Mouse (Mus musculus): Measurements from ENCODE around the gene Fam78b. TPM values are rescaled to one million over a fixed set of nuclear protein-coding genes. Genes with fewer than 3 reads are reported as not detected.

Gene Fam78b
- polyA plus RNA-seq, 1 experiment, result 0.84 TPM

- Histone ChIP-seq H3K4me3 (ENCODE audit: low read depth, low read length) (no peak overlapping the region), H3K27ac (ENCODE audit: insufficient read depth, low read length) (no peak overlapping the region), H3K4me1 (ENCODE audit: control insufficient read depth, insufficient read depth, low read length) (no peaks in the 10 kb centered on the region), H3K36me3 (ENCODE audit: control insufficient read depth, insufficient read depth, low read length, poor library complexity, severe bottlenecking) (no peaks in the 10 kb centered on the region), H3K9ac (ENCODE audit: low read depth, poor library complexity, severe bottlenecking) (no peak overlapping the region), H3K27me3 (ENCODE audit: control insufficient read depth, insufficient read depth, low read length, poor library complexity, severe bottlenecking) (no peaks in the 10 kb centered on the region), H3K9me3 (replicated peaks; ENCODE audit: control insufficient read depth, insufficient read depth, low read length, poor library complexity, severe bottlenecking) (no peaks in the 10 kb centered on the region)
- no peak for TF ChIP-seq CTCF (IDR thresholded peaks at IDR 0.05; ENCODE audit: low read depth, low read length)
- TF ChIP-seq EP300 (IDR thresholded peaks at IDR 0.05; ENCODE audit: insufficient read depth, low read depth, low read length), result no peak
- TF ChIP-seq POLR2A (IDR thresholded peaks at IDR 0.05; ENCODE audit: insufficient read depth, low read length), result no peak
Observed at GRCm38 (mm10) chr1:167116733-167117132, 115.5 kb downstream of the Fam78b start.

- Histone ChIP-seq H3K36me3 (ENCODE audit: control insufficient read depth, insufficient read depth, low read length, poor library complexity, severe bottlenecking) (no peaks in the 10 kb centered on the region), H3K4me3 (ENCODE audit: low read depth, low read length) (no peak overlapping the region), H3K27ac (ENCODE audit: insufficient read depth, low read length) (no peak overlapping the region), H3K9ac (ENCODE audit: low read depth, poor library complexity, severe bottlenecking) (no peak overlapping the region), H3K27me3 (ENCODE audit: control insufficient read depth, insufficient read depth, low read length, poor library complexity, severe bottlenecking) (no peaks in the 10 kb centered on the region), H3K9me3 (replicated peaks; ENCODE audit: control insufficient read depth, insufficient read depth, low read length, poor library complexity, severe bottlenecking) (no peaks in the 10 kb centered on the region), H3K4me1 (ENCODE audit: control insufficient read depth, insufficient read depth, low read length) (no peaks in the 10 kb centered on the region)
- no peak for TF ChIP-seq CTCF (IDR thresholded peaks at IDR 0.05; ENCODE audit: low read depth, low read length)
- TF ChIP-seq POLR2A (IDR thresholded peaks at IDR 0.05; ENCODE audit: insufficient read depth, low read length), result no peak
- TF ChIP-seq EP300 (IDR thresholded peaks at IDR 0.05; ENCODE audit: insufficient read depth, low read depth, low read length), result no peak
Observed at GRCm38 (mm10) chr1:167118971-167119370, 117.8 kb downstream of the Fam78b start.

- no peaks in the 10 kb centered on the region for H3K36me3 ChIP-seq (ENCODE audit: control insufficient read depth, insufficient read depth, low read length, poor library complexity, severe bottlenecking)
- H3K9me3 ChIP-seq (replicated peaks; ENCODE audit: control insufficient read depth, insufficient read depth, low read length, poor library complexity, severe bottlenecking), result no peaks in the 10 kb centered on the region
- no peak overlapping the region for H3K4me3 ChIP-seq (ENCODE audit: low read depth, low read length)
- no peak overlapping the region for H3K9ac ChIP-seq (ENCODE audit: low read depth, poor library complexity, severe bottlenecking)
- H3K4me1 ChIP-seq (ENCODE audit: control insufficient read depth, insufficient read depth, low read length), result no peaks in the 10 kb centered on the region
- no peak for TF ChIP-seq CTCF (IDR thresholded peaks at IDR 0.05; ENCODE audit: low read depth, low read length)
- TF ChIP-seq POLR2A (IDR thresholded peaks at IDR 0.05; ENCODE audit: insufficient read depth, low read length), result no peak
- no peak for TF ChIP-seq EP300 (IDR thresholded peaks at IDR 0.05; ENCODE audit: insufficient read depth, low read depth, low read length)
- no peaks in the 10 kb centered on the region for H3K27me3 ChIP-seq (ENCODE audit: control insufficient read depth, insufficient read depth, low read length, poor library complexity, severe bottlenecking)
- H3K27ac ChIP-seq (ENCODE audit: insufficient read depth, low read length), result no peak overlapping the region
Observed at GRCm38 (mm10) chr1:167119439-167119838, 118.2 kb downstream of the Fam78b start.

GRCm38 (mm10) chr1:167122436-167122835 lies 121.2 kb downstream of the Fam78b start:
- Histone ChIP-seq H3K9ac (ENCODE audit: low read depth, poor library complexity, severe bottlenecking) (no peak overlapping the region), H3K4me1 (ENCODE audit: control insufficient read depth, insufficient read depth, low read length) (no peaks in the 10 kb centered on the region), H3K4me3 (ENCODE audit: low read depth, low read length) (no peak overlapping the region), H3K27ac (ENCODE audit: insufficient read depth, low read length) (no peak overlapping the region), H3K9me3 (replicated peaks; ENCODE audit: control insufficient read depth, insufficient read depth, low read length, poor library complexity, severe bottlenecking) (no peaks in the 10 kb centered on the region), H3K27me3 (ENCODE audit: control insufficient read depth, insufficient read depth, low read length, poor library complexity, severe bottlenecking) (no peaks in the 10 kb centered on the region), H3K36me3 (ENCODE audit: control insufficient read depth, insufficient read depth, low read length, poor library complexity, severe bottlenecking) (no peaks in the 10 kb centered on the region)
- TF ChIP-seq POLR2A (IDR thresholded peaks at IDR 0.05; ENCODE audit: insufficient read depth, low read length), result no peak
- no peak for TF ChIP-seq EP300 (IDR thresholded peaks at IDR 0.05; ENCODE audit: insufficient read depth, low read depth, low read length)
- TF ChIP-seq CTCF (IDR thresholded peaks at IDR 0.05; ENCODE audit: low read depth, low read length), result no peak

- Histone ChIP-seq H3K27me3 (ENCODE audit: control insufficient read depth, insufficient read depth, low read length, poor library complexity, severe bottlenecking) (no peaks in the 10 kb centered on the region), H3K9ac (ENCODE audit: low read depth, poor library complexity, severe bottlenecking) (no peak overlapping the region), H3K4me3 (ENCODE audit: low read depth, low read length) (no peak overlapping the region), H3K27ac (ENCODE audit: insufficient read depth, low read length) (no peak overlapping the region), H3K9me3 (replicated peaks; ENCODE audit: control insufficient read depth, insufficient read depth, low read length, poor library complexity, severe bottlenecking) (no peaks in the 10 kb centered on the region), H3K36me3 (ENCODE audit: control insufficient read depth, insufficient read depth, low read length, poor library complexity, severe bottlenecking) (no peaks in the 10 kb centered on the region), H3K4me1 (ENCODE audit: control insufficient read depth, insufficient read depth, low read length) (no peaks in the 10 kb centered on the region)
- TF ChIP-seq POLR2A (IDR thresholded peaks at IDR 0.05; ENCODE audit: insufficient read depth, low read length) (no peak), CTCF (IDR thresholded peaks at IDR 0.05; ENCODE audit: low read depth, low read length) (no peak), EP300 (IDR thresholded peaks at IDR 0.05; ENCODE audit: insufficient read depth, low read depth, low read length) (no peak)
Observed at GRCm38 (mm10) chr1:167123551-167123950, 122.3 kb downstream of the Fam78b start.

GRCm38 (mm10) chr1:167125870-167126269 lies 124.7 kb downstream of the Fam78b start:
- TF ChIP-seq POLR2A (IDR thresholded peaks at IDR 0.05; ENCODE audit: insufficient read depth, low read length) (no peak), EP300 (IDR thresholded peaks at IDR 0.05; ENCODE audit: insufficient read depth, low read depth, low read length) (no peak), CTCF (IDR thresholded peaks at IDR 0.05; ENCODE audit: low read depth, low read length) (no peak)

More at GRCm38 (mm10) chr1:167125870-167126269, 124.7 kb downstream of the Fam78b start:
- Histone ChIP-seq H3K9me3 (replicated peaks; ENCODE audit: control insufficient read depth, insufficient read depth, low read length, poor library complexity, severe bottlenecking) (no peaks in the 10 kb centered on the region), H3K36me3 (ENCODE audit: control insufficient read depth, insufficient read depth, low read length, poor library complexity, severe bottlenecking) (no peaks in the 10 kb centered on the region), H3K4me1 (ENCODE audit: control insufficient read depth, insufficient read depth, low read length) (no peaks in the 10 kb centered on the region), H3K27me3 (ENCODE audit: control insufficient read depth, insufficient read depth, low read length, poor library complexity, severe bottlenecking) (no peaks in the 10 kb centered on the region), H3K9ac (ENCODE audit: low read depth, poor library complexity, severe bottlenecking) (no peak overlapping the region), H3K27ac (ENCODE audit: insufficient read depth, low read length) (no peak overlapping the region), H3K4me3 (ENCODE audit: low read depth, low read length) (no peak overlapping the region)

Data from ES-Bruce4 (cell line).